Mouse (Mus musculus): Measurements from ENCODE around the gene Hid1. TPM values are rescaled to one million over a fixed set of nuclear protein-coding genes. Genes with fewer than 3 reads are reported as not detected.

The Hid1 gene
- polyA plus RNA-seq, 1 experiment from 2014 or later: 66.9 TPM

DNA sequence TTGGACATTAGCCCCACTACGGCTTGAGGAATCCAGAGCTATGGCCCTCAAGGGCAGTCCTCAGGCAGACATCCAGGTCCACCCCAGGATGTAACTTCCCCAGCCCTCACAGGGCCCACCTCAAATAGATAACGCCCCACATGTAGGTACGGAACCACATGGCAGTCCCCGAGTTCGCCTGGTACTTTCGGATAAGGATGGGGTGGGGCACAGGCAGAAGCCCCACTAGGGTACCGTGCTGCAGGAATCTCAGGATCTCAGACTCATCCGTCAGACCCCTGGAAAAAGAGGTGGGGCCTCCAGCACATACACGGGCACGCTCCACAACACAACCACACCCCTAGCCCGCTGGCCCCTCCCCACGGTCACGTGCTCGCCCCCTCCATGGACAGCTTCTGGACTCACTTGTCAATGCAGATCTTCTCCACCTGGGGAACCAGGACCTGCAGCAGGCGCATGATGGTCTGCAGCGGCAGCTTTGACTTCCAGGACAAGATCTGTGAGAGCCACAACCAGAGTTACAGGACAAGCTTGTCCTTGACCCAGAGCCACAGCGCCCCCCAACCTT, 18.8 kb downstream of the Hid1 start:
- H3K27me3 ChIP-seq (replicated peaks; ENCODE audit: control insufficient read depth, insufficient read depth, low read length): no peaks in the 10 kb centered on the region; the same call in 1 of the 2 replicates
- no peak overlapping the region for H3K4me3 ChIP-seq (ENCODE audit: low read length)
- H3K4me2 ChIP-seq (ENCODE audit: low read length): no peak overlapping the region
- no peak overlapping the region for H3K27ac ChIP-seq (ENCODE audit: low read depth, low read length)
- no peaks in the 10 kb centered on the region for H3K9me3 ChIP-seq (ENCODE audit: control insufficient read depth, low read length)
- H3K9ac ChIP-seq (ENCODE audit: low read depth, low read length): no peak overlapping the region
- ATAC-seq: no peak
- no peaks in the 10 kb centered on the region for H3K4me1 ChIP-seq (ENCODE audit: control insufficient read depth, insufficient read depth, low read depth, low read length)
- peaks cover 8% of the 10 kb centered on the region; the same call in 1 of the 2 replicates for H3K36me3 ChIP-seq (ENCODE audit: control insufficient read depth, insufficient read depth, low read length)
- WGBS: 67% methylated on average over 17 of the region's 17 CpGs

DNA sequence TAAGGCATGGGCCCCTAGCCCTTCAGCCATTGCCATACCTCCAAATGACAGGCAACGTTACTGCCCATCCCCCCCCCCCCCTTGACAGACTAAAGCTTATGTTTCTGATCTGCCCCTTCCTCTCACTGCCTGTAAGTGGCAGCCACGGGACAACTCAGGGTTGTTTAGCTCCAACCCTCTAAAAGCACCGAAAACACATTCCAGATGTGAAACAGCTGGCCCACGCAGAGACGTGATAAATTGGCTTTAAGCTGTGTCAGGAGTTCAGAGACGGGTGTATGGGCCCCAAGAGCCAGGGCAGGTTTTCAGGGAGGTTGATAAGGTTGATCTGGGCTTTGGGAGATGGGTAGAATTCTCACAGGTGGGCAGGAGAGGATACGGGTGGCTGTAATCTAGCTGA, 22.0 kb downstream of the Hid1 start:
- 49% methylated on average over 7 of the region's 7 CpGs for WGBS
- ATAC-seq: no peak

GRCm38 (mm10) chr11:115344967-115345366, 22.6 kb downstream of the Hid1 start:
- ATAC-seq: no peak
- H3K27me3 ChIP-seq (replicated peaks; ENCODE audit: control insufficient read depth, insufficient read depth, low read length): no peaks in the 10 kb centered on the region; the same call in 1 of the 2 replicates
- H3K9ac ChIP-seq (ENCODE audit: low read depth, low read length): no peak overlapping the region
- 0 out of 2 replicates have a peak, but pooled peaks cover 3% of the 10 kb centered on the region for H3K36me3 ChIP-seq (ENCODE audit: control insufficient read depth, insufficient read depth, low read length)
- H3K4me2 ChIP-seq (ENCODE audit: low read length): no peak overlapping the region
- no peaks in the 10 kb centered on the region for H3K9me3 ChIP-seq (ENCODE audit: control insufficient read depth, low read length)
- no peak overlapping the region for H3K27ac ChIP-seq (ENCODE audit: low read depth, low read length)
- 18% methylated on average over 12 of the region's 12 CpGs for WGBS
- H3K4me1 ChIP-seq (ENCODE audit: control insufficient read depth, insufficient read depth, low read depth, low read length): no peaks in the 10 kb centered on the region
- H3K4me3 ChIP-seq (ENCODE audit: low read length): no peak overlapping the region

More for the DNA sequence above, 22.0 kb downstream of the Hid1 start:
- H3K27ac ChIP-seq (ENCODE audit: low read depth, low read length): no peak overlapping the region
- no peak overlapping the region for H3K4me3 ChIP-seq (ENCODE audit: low read length)
- no peak overlapping the region for H3K9ac ChIP-seq (ENCODE audit: low read depth, low read length)
- no peaks in the 10 kb centered on the region for H3K4me1 ChIP-seq (ENCODE audit: control insufficient read depth, insufficient read depth, low read depth, low read length)
- no peak overlapping the region for H3K4me2 ChIP-seq (ENCODE audit: low read length)
- 0 out of 2 replicates have a peak, but pooled peaks cover 3% of the 10 kb centered on the region for H3K36me3 ChIP-seq (ENCODE audit: control insufficient read depth, insufficient read depth, low read length)
- no peaks in the 10 kb centered on the region; the same call in 1 of the 2 replicates for H3K27me3 ChIP-seq (replicated peaks; ENCODE audit: control insufficient read depth, insufficient read depth, low read length)
- H3K9me3 ChIP-seq (ENCODE audit: control insufficient read depth, low read length): no peaks in the 10 kb centered on the region

- WGBS: 75% methylated on average over 6 of the region's 6 CpGs
- no peak for ATAC-seq
- Histone ChIP-seq H3K9me3 (ENCODE audit: control insufficient read depth, low read length) (no peaks in the 10 kb centered on the region), H3K27ac (ENCODE audit: low read depth, low read length) (no peak overlapping the region), H3K36me3 (ENCODE audit: control insufficient read depth, insufficient read depth, low read length) (no peaks in the 10 kb centered on the region), H3K27me3 (replicated peaks; ENCODE audit: control insufficient read depth, insufficient read depth, low read length) (peaks cover 3% of the 10 kb centered on the region; the same call in 1 of the 2 replicates), H3K9ac (ENCODE audit: low read depth, low read length) (no peak overlapping the region), H3K4me2 (ENCODE audit: low read length) (no peak overlapping the region), H3K4me1 (ENCODE audit: control insufficient read depth, insufficient read depth, low read depth, low read length) (no peaks in the 10 kb centered on the region), H3K4me3 (ENCODE audit: low read length) (no peak overlapping the region)
Measured at GRCm38 (mm10) chr11:115341866-115342265, 25.7 kb downstream of the Hid1 start.

DNA sequence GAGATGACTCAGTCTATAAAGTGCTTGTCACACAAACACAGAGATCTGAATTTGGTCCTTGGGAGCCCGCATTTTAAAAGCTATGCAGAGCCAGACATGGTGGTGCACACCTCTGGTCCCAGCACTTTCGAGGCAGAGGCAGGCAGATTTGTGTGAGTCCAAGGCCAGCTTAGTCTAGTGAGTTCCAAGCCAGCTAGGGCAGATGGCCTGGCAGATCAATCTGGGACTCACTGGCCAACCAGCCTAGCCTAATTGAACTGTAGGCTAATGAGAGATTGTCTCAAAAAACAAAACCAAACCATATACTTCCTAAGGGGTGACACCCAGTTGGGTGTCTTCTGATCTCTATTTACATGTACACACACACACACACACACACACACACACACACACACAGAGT, 26.3 kb downstream of the Hid1 start:
- Histone ChIP-seq H3K4me2 (ENCODE audit: low read length) (no peak overlapping the region), H3K4me3 (ENCODE audit: low read length) (no peak overlapping the region), H3K9me3 (ENCODE audit: control insufficient read depth, low read length) (no peaks in the 10 kb centered on the region), H3K9ac (ENCODE audit: low read depth, low read length) (no peak overlapping the region), H3K4me1 (ENCODE audit: control insufficient read depth, insufficient read depth, low read depth, low read length) (no peaks in the 10 kb centered on the region), H3K27ac (ENCODE audit: low read depth, low read length) (no peak overlapping the region), H3K27me3 (replicated peaks; ENCODE audit: control insufficient read depth, insufficient read depth, low read length) (peaks cover 4% of the 10 kb centered on the region), H3K36me3 (ENCODE audit: control insufficient read depth, insufficient read depth, low read length) (no peaks in the 10 kb centered on the region)
- WGBS: 70% methylated on average over 2 of the region's 2 CpGs
- no peak for ATAC-seq

DNA sequence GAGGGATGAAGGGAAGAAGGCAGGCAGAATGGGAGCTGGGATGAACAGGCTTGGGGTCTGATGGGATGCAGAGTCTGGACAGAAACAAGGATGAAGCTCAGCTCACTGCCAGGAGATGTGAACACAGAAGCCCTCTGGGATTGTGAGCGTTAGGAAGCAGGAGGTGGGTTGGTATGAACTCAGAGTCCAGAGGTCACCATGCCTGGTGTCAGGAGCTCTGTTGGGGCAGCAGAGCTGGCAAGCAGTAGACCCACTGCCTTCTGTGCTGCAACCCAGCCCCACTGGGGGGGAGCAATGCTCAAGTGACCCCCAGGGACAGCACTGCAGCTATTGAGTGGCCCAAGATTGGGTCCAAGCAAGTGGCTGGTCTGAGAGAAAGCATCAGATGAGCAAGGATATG, 29.7 kb downstream of the Hid1 start:
- no peak for ATAC-seq
- no peak overlapping the region for H3K27ac ChIP-seq (ENCODE audit: low read depth, low read length)
- H3K36me3 ChIP-seq (ENCODE audit: control insufficient read depth, insufficient read depth, low read length): no peaks in the 10 kb centered on the region
- no peak overlapping the region for H3K4me2 ChIP-seq (ENCODE audit: low read length)
- peaks cover 8% of the 10 kb centered on the region for H3K4me1 ChIP-seq (ENCODE audit: control insufficient read depth, insufficient read depth, low read depth, low read length)
- H3K9me3 ChIP-seq (ENCODE audit: control insufficient read depth, low read length): no peaks in the 10 kb centered on the region
- H3K4me3 ChIP-seq (ENCODE audit: low read length): no peak overlapping the region
- no peak overlapping the region for H3K9ac ChIP-seq (ENCODE audit: low read depth, low read length)
- 67% methylated on average over 1 of the region's 1 CpGs for WGBS
- H3K27me3 ChIP-seq (replicated peaks; ENCODE audit: control insufficient read depth, insufficient read depth, low read length): peaks cover 14% of the 10 kb centered on the region

DNA sequence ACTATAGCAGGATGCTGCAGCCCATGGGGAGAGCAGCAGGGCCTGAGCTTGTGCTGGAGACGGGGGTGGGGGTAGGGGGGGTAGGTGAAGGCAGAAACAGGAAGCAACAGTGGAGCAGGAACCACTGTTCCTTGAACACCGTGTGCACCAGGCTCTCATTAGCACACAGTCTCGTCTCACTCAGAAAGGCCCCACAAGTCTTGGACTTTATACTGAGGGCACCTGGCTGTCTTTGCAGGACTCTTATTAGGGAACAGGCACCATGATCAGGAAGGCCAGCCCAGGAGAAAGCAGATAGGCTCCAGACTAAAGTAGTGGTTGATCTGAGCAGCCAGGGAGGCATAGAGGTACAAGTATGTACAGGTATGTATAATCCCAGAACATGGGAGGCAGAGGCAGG, 30.2 kb downstream of the Hid1 start:
- Histone ChIP-seq H3K27ac (ENCODE audit: low read depth, low read length) (no peak overlapping the region), H3K9ac (ENCODE audit: low read depth, low read length) (no peak overlapping the region), H3K4me1 (ENCODE audit: control insufficient read depth, insufficient read depth, low read depth, low read length) (peaks cover 8% of the 10 kb centered on the region), H3K36me3 (ENCODE audit: control insufficient read depth, insufficient read depth, low read length) (no peaks in the 10 kb centered on the region), H3K4me2 (ENCODE audit: low read length) (no peak overlapping the region), H3K4me3 (ENCODE audit: low read length) (no peak overlapping the region), H3K27me3 (replicated peaks; ENCODE audit: control insufficient read depth, insufficient read depth, low read length) (peaks cover 14% of the 10 kb centered on the region), H3K9me3 (ENCODE audit: control insufficient read depth, low read length) (no peaks in the 10 kb centered on the region)
- no peak for ATAC-seq
- 82% methylated on average over 3 of the region's 3 CpGs for WGBS

DNA sequence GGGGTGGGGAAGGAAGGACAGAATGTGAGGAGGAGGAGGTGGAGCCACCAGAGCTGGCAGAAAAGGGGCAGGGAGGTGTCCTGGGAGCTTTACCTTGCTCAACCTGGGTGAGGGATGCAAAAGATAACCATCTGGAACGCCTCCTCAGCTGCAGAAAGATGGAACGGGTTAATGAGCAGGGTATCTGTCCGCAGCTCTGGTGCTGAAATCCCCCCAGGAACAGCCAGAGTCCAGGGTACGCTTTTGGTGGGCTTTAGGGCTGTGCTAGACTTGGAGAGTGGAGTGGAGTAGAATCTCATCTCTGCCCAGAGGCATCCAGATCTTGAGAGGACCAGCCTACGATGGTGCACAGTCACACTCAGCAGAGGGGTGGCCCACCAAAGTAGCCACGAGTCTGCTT, 31.4 kb downstream of the Hid1 start:
- Histone ChIP-seq H3K27me3 (replicated peaks; ENCODE audit: control insufficient read depth, insufficient read depth, low read length) (peaks cover 14% of the 10 kb centered on the region), H3K4me1 (ENCODE audit: control insufficient read depth, insufficient read depth, low read depth, low read length) (peaks cover 8% of the 10 kb centered on the region), H3K36me3 (ENCODE audit: control insufficient read depth, insufficient read depth, low read length) (no peaks in the 10 kb centered on the region), H3K27ac (ENCODE audit: low read depth, low read length) (no peak overlapping the region), H3K4me2 (ENCODE audit: low read length) (no peak overlapping the region), H3K9me3 (ENCODE audit: control insufficient read depth, low read length) (no peaks in the 10 kb centered on the region), H3K9ac (ENCODE audit: low read depth, low read length) (no peak overlapping the region), H3K4me3 (ENCODE audit: low read length) (no peak overlapping the region)
- no peak for ATAC-seq
- WGBS: 27% methylated on average over 6 of the region's 6 CpGs

- H3K9ac ChIP-seq (ENCODE audit: low read depth, low read length): no peak overlapping the region
- H3K36me3 ChIP-seq (ENCODE audit: control insufficient read depth, insufficient read depth, low read length): no peaks in the 10 kb centered on the region
- no peak overlapping the region for H3K27ac ChIP-seq (ENCODE audit: low read depth, low read length)
- ATAC-seq: no peak
- no peak overlapping the region for H3K4me3 ChIP-seq (ENCODE audit: low read length)
- H3K4me1 ChIP-seq (ENCODE audit: control insufficient read depth, insufficient read depth, low read depth, low read length): peaks cover 8% of the 10 kb centered on the region
- H3K27me3 ChIP-seq (replicated peaks; ENCODE audit: control insufficient read depth, insufficient read depth, low read length): peaks cover 14% of the 10 kb centered on the region
- H3K9me3 ChIP-seq (ENCODE audit: control insufficient read depth, low read length): no peaks in the 10 kb centered on the region
- 60% methylated on average over 12 of the region's 12 CpGs for WGBS
- H3K4me2 ChIP-seq (ENCODE audit: low read length): peak overlapping the region; percentile 70; the same call in 1 of the 2 replicates
Measured at GRCm38 (mm10) chr11:115335223-115335622, 32.3 kb downstream of the Hid1 start.
